Mouse (Mus musculus) midbrain, postnatal 0 days (tissue): ENCODE data around the gene Atp6v0c. TPM values are rescaled to one million over a fixed set of nuclear protein-coding genes. Genes with fewer than 3 reads are reported as not detected.

Experiments
- ATAC-seq: fragments of 200-750 bp; cut with Nextera tagmentation; 2 replicates; pipeline ENCODE4 v1.8.0; 2017; ENCODE audit warnings: moderate number of reproducible peaks, mild to moderate bottlenecking, moderate TSS enrichment, moderate library complexity; ENCODE audit not compliant: low FRiP score
- DNase-seq: peaks from one replicate; pipeline ENCODE4 v3.0.0-alpha.2; 2015; ENCODE audit warnings: low spot score
- H3K27ac ChIP-seq: fragments of 300-500 bp; sonication (generic); 2 replicates; pipeline ENCODE4 v1.5.1; 2014; ENCODE audit warnings: low read depth, mild to moderate bottlenecking, low read length, mixed read lengths
- H3K27me3 ChIP-seq: fragments of 300-500 bp; sonication (generic); 2 replicates; pipeline ENCODE4 v1.6.1; 2014; ENCODE audit warnings: low read length, control low read depth, mixed read lengths; ENCODE audit not compliant: insufficient read depth
- H3K36me3 ChIP-seq: fragments of 300-500 bp; sonication (generic); 2 replicates; pipeline ENCODE4 v1.6.1; 2014; ENCODE audit warnings: low read length, control low read depth, mixed read lengths; ENCODE audit not compliant: insufficient read depth
- H3K4me1 ChIP-seq: fragments of 300-500 bp; sonication (generic); 2 replicates; pipeline ENCODE4 v1.6.1; 2014; ENCODE audit warnings: mild to moderate bottlenecking, control low read depth, antibody characterized with exemption, low read length, mixed read lengths; ENCODE audit not compliant: insufficient read depth
- H3K4me2 ChIP-seq: fragments of 300-500 bp; sonication (generic); 2 replicates; pipeline ENCODE4 v1.6.1; 2014; ENCODE audit warnings: low read depth, mild to moderate bottlenecking, low read length, mixed read lengths; ENCODE audit not compliant: poor library complexity, severe bottlenecking
- H3K4me3 ChIP-seq: fragments of 300-500 bp; sonication (generic); 2 replicates; pipeline ENCODE4 v1.5.1; 2014; ENCODE audit warnings: low read depth, mild to moderate bottlenecking, low read length, moderate library complexity
- H3K9ac ChIP-seq: fragments of 300-500 bp; sonication (generic); replicated peaks from 2 replicates; pipeline ENCODE4 v1.6.1; 2014; ENCODE audit warnings: mild to moderate bottlenecking, low read length, moderate library complexity, mixed read lengths; ENCODE audit not compliant: poor library complexity, severe bottlenecking
- H3K9me3 ChIP-seq: fragments of 300-500 bp; sonication (generic); 2 replicates; pipeline ENCODE4 v1.6.1; 2016; ENCODE audit warnings: low read length, control low read depth
- CTCF ChIP-seq: IDR thresholded peaks from 2 replicates; pipeline ENCODE4 v1.5.1; 2016; ENCODE audit warnings: antibody characterized with exemption, mild to moderate bottlenecking
- WGBS: fragments of 180-500 bp; shearing (Covaris S2); extraction: QIAGEN DNeasy Blood & Tissue Kit; methylation state at CpG from one replicate; pipeline ENCODE4 v1.1.7; 2014; 5-methylcytosine and 5-hydroxymethylcytosine counted together
- polyA plus RNA-seq: library from polyadenylated mRNA; unstranded; fragments of >200 nt; fragmentation: Nextera tagmentation; extraction: Ambion mirVana; gene quantifications from 2 replicates; pipeline ENCODE4 v1.2.1, GENCODE M21; 2015
- total RNA-seq: library from RNA; depleted of rRNA; stranded (reverse); fragments of >200 nt; gene quantifications from 2 replicates; pipeline ENCODE4 v1.2.3, GENCODE M21; 2014

Atp6v0c gene
- total and polyA plus RNA-seq, 2 experiments from 2014 or later: 771 to 2,426 TPM

- Histone ChIP-seq H3K4me1 (peaks cover 4% of the 10 kb centered on the region), H3K27ac (no peak overlapping the region), H3K9ac (no peak overlapping the region), H3K4me2 (no peak overlapping the region), H3K36me3 (no peaks in the 10 kb centered on the region), H3K9me3 (no peaks in the 10 kb centered on the region), H3K27me3 (no peaks in the 10 kb centered on the region), H3K4me3 (no peak overlapping the region)
- ATAC-seq (no peak), DNase-seq (peak; percentile 89)
- TF ChIP-seq CTCF: peak; percentile 96
- 0% methylated on average over 3 of the region's 3 CpGs for WGBS
Measured at GRCm38 (mm10) chr17:24173423-24173822, 3.9 kb upstream of the Atp6v0c start.

GRCm38 (mm10) chr17:24171738-24172137 is 2.2 kb upstream of the Atp6v0c start:
- Histone ChIP-seq H3K27me3 (no peaks in the 10 kb centered on the region), H3K4me2 (no peak overlapping the region), H3K4me3 (no peak overlapping the region), H3K9me3 (no peaks in the 10 kb centered on the region), H3K9ac (no peak overlapping the region), H3K36me3 (peaks cover 2% of the 10 kb centered on the region; the same call in 1 of the 2 replicates), H3K27ac (no peak overlapping the region), H3K4me1 (peaks cover 8% of the 10 kb centered on the region)
- DNase-seq (no peak), ATAC-seq (no peak)
- 84% methylated on average over 4 of the region's 4 CpGs for WGBS
- TF ChIP-seq CTCF: no peak

- no peak for ATAC-seq
- H3K36me3 ChIP-seq: peaks cover 6% of the 10 kb centered on the region
- no peak for TF ChIP-seq CTCF
- DNase-seq: no peak
- H3K4me1 ChIP-seq: peaks cover 8% of the 10 kb centered on the region
- H3K27ac ChIP-seq: peak overlapping the region; percentile 99; the same call in 1 of the 2 replicates
- H3K9me3 ChIP-seq: no peaks in the 10 kb centered on the region
- no peaks in the 10 kb centered on the region for H3K27me3 ChIP-seq
- no peak overlapping the region for H3K4me3 ChIP-seq
- 73% methylated on average over 5 of the region's 5 CpGs for WGBS
- no peak overlapping the region; the same call in 1 of the 2 replicates for H3K4me2 ChIP-seq
- no peak overlapping the region for H3K9ac ChIP-seq
Measured at GRCm38 (mm10) chr17:24170729-24171128, 1.2 kb upstream of the Atp6v0c start.

DNA sequence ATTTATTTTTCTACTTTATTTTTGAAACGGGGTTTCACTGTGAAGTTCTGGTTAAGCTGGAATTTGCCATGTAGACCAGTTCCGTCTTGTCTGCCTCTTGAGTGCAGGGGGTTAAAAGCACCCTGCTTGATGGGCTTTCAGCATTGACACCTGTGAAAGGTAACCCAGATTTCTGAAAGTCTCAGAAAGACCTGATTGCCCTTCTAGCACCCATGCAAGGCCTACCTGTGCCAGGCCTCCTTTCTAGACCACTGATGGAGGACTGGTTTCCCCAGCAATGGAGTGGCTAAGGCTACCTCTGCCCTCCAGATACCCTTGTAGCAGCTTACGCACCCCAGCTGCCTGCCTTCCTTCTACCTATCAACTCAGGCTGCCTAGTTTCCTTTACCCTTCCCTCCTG is 623 bp upstream of the Atp6v0c start:
- H3K9me3 ChIP-seq: no peaks in the 10 kb centered on the region
- DNase-seq (no peak), ATAC-seq (no peak)
- H3K27me3 ChIP-seq: no peaks in the 10 kb centered on the region
- H3K4me2 ChIP-seq: peak overlapping the region; percentile 63
- peaks cover 8% of the 10 kb centered on the region for H3K4me1 ChIP-seq
- peaks cover 9% of the 10 kb centered on the region for H3K36me3 ChIP-seq
- H3K9ac ChIP-seq: peak overlapping the region; percentile 93; the same call in 1 of the 2 replicates
- TF ChIP-seq CTCF: no peak
- WGBS: 59% methylated on average over 3 of the region's 3 CpGs
- peak overlapping the region; percentile 83 for H3K4me3 ChIP-seq
- peak overlapping the region; percentile 99 for H3K27ac ChIP-seq

DNA sequence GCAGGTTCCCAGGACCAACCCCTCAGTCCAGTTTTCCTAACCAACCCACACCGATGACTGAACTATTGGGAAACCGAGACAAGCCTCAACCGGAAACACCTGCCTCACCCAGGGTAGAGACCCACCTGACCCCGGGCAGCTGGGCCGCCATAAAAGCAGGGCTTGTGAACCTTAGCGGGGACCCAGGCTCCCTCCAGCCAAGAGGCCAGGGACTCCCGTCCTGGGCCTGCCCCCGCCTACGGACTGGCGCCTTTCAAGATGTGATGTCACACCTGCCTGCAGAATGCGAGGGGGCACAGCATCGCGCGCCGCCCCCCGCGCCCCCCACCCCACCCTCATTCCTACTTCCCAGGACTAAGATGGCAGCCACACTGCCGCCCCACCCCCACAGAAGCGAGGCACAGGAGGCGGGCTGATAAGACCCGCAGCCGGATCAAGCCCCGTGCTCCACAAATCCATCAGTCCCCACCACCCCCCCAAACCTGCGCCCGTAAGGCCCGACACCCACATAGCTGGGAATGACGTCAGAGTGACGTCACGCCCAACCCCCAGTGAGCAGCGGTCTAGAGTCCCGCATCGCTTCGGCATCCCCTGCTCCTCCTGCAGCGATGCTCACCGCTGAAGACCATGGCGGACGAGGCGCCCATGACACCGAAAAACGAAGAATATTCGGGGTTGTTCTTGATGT is 768 bp downstream of the Atp6v0c start:
- ATAC-seq (peak; percentile 63), DNase-seq (peak; percentile 62)
- H3K9me3 ChIP-seq: no peaks in the 10 kb centered on the region
- H3K27me3 ChIP-seq: no peaks in the 10 kb centered on the region
- H3K9ac ChIP-seq: peak overlapping the region; percentile 93
- peak overlapping the region; percentile 99 for H3K27ac ChIP-seq
- H3K36me3 ChIP-seq: peaks cover 10% of the 10 kb centered on the region
- under 1% methylated on average over 38 of the region's 41 CpGs for WGBS
- peaks cover 8% of the 10 kb centered on the region for H3K4me1 ChIP-seq
- H3K4me3 ChIP-seq: peak overlapping the region; percentile 83
- peak overlapping the region; percentile 63 for H3K4me2 ChIP-seq
- TF ChIP-seq CTCF: no peak

- peaks cover 8% of the 10 kb centered on the region for H3K4me1 ChIP-seq
- H3K4me3 ChIP-seq: peak overlapping the region; percentile 83
- DNase-seq (no peak), ATAC-seq (no peak)
- TF ChIP-seq CTCF: no peak
- peak overlapping the region; percentile 93 for H3K9ac ChIP-seq
- no peaks in the 10 kb centered on the region for H3K27me3 ChIP-seq
- peak overlapping the region; percentile 99 for H3K27ac ChIP-seq
- no peaks in the 10 kb centered on the region for H3K9me3 ChIP-seq
- 47% methylated on average over 7 of the region's 7 CpGs for WGBS
- H3K36me3 ChIP-seq: peaks cover 10% of the 10 kb centered on the region
- H3K4me2 ChIP-seq: peak overlapping the region; percentile 63
Measured at GRCm38 (mm10) chr17:24167891-24168505, 1.5 kb downstream of the Atp6v0c start.
